Mouse (Mus musculus) thymus, postnatal 36 days (tissue): Measurements from ENCODE around the gene Grasp.

Source experiments
- DNase-seq, 2 experiments: peaks; one replicate each; pipeline ENCODE4 v3.0.0; 2022; ENCODE audit warnings: mixed read lengths in 2 of 2

Grasp gene

DNA sequence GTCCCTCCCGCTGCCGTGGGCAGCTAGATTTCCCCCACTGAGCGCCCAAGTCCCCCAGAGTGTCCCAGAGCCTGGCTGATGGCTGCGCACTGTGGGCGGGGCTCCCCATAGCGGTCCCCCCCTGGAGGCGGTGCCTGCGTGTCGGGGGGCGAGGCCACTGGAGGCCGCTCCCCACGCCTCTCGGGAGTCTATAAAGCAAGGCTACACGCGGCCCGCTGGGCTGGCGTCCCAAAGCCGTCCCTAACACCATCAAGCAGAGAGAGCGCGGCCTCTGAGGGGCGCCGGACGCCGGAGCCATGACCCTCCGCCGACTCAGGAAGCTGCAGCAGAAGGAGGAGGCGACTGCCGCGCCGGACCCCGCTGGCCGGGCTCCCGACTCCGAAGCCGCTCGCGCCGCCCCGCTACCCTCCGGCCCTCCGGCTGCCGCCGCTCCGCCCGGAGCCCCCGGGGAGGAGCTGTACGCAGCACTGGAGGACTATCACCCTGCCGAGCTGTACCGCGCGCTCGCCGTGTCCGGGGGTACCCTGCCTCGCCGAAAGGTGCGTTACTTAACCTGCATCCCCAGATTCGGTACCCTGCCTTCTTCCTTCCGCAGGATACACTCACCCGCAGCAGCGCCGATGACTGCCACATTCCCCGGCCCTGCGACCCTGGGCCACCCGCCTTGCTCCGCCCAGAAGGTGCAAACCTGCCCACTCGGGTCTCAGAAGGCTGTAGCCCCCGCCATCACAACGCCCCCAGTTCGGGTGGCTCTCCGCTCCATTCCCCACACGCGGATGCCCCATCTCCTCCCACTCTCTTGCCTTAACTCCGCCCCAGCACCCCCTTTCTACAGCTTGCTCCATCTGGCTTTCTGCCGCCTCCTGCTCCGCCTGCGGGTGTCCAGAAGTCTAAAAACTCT, at the start of gene Grasp:
Grasp (plus strand) TSS at position 183 of the 901 bp plus-strand sequence.
- peak; percentile 82 to 84 for DNase-seq

GRCm38 (mm10) chr15:101174294-101175130, 49.5 kb upstream of the Grasp start:
- DNase-seq: peak; percentile 43 to 65

DNA sequence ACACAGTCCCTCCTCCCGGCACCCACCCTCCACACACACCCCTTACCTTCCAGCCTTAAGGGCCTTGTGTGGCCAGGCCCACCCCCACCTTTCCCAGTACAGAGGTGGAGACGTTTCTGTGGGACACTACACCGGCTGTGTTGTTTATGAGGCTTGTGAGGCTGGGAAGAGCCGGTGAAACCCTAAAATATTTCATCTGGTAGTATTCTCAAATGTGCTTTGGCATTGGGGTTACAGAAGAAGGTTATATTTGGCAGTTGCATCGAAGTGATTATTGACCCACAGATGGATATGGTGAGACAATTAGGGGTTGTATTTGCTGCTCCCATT, 48.9 kb upstream of the Grasp start:
- DNase-seq: no peak

- peak; percentile 21 to 42 for DNase-seq
Observed at GRCm38 (mm10) chr15:101175613-101176283, 48.2 kb upstream of the Grasp start.

GRCm38 (mm10) chr15:101176284-101176680, 47.7 kb upstream of the Grasp start:
- no peak for DNase-seq

DNA sequence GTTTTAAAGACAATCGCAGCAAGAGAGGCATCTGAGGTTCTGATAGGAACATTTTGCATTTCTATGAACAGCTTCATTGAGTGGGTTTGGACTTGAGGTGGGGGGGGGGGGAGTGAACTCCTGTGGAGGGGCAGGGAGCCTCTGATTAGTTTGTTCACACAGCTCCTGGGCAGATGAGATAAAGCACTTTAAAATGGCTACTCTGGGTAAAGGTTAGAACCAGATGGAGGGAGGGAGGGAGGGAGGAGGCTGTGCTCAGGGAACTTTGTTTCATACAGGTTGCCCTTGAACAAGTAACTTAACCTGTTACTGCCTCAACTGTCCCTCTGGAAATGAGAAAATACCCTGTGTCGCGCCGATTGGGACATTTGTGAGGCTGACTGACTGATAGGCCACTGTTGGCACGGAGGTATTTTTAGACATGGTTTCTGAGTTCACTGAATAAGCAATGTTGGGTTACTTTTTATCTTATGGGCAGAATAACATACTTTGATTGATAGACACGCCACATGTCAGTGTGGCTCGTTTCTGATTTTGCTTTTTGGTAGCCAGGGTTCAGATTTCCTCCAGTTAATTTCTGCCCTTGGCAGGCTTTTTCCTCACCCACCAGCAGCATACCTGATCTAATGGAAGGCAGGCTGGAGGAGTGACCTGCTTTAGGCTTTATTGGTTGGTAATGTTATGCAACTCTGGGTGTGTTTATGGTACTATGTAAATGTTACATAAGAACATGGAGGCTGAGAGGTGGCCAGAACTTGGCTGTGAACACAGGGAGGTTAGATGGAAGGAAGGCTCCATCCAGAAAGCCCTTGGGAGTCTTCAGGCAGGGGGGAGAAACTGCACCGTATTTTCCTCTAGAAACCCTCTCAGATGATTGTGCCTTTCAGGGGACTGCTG, 46.9 kb upstream of the Grasp start:
- no peak for DNase-seq

DNA sequence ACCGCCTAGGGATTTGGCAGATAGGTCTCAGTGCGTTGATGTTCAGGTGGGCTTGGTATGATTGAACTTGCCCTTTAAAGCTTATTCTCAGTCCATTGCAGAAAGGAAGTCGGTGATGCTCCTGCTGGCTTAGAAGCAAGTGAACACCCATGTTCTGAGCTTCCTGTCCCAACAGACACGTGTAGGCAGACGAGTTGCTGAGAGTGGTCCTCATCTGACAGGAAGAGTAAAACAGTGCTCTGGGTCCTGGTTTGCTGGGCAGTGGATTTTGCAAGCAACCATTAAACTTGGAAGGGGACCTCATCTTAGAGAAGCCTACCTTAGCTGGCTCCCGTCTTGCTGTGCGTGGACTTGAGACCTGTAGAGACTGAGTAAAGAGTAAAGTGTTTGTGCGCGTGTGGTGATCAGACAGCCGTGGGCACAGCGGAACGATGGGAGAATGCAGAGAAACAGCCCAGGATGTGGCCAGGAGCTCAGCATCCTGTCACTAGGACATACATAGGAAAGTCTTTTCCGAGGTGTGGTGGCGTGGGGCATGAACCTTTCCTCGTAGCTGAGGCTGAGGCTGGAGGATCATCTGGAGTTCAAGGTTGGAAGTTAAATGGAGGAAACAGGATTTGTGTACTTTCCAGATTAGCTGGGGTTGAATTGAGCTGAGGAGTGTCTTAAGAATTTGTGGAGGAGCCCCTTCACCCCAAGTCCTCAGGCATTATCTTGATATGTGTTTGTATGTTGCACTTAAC, 43.5 kb upstream of the Grasp start:
- DNase-seq: peak; percentile 34 to 45

- DNase-seq: no peak
Observed at GRCm38 (mm10) chr15:101181106-101181466, 42.9 kb upstream of the Grasp start.

DNA sequence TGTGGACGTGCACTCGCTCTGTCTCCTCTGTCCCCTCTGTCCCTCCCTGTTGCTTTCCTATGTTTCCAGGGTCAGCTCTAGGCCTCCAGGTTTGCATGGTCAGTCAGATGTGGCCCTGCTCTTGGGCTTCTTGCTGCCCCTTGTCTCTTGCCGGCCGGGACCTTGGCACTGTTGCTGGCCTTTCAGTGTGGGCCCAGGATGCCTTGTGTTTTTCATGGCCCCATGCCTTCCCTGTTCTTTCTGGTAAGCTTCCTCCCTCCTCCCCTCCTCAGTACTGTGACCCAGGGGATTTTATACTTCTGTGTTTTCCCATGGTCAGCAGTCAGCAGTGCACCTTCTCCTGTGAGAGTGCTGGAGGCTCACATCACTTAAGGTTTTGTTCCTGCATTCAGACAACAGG, 42.5 kb upstream of the Grasp start:
- DNase-seq: no peak

DNA sequence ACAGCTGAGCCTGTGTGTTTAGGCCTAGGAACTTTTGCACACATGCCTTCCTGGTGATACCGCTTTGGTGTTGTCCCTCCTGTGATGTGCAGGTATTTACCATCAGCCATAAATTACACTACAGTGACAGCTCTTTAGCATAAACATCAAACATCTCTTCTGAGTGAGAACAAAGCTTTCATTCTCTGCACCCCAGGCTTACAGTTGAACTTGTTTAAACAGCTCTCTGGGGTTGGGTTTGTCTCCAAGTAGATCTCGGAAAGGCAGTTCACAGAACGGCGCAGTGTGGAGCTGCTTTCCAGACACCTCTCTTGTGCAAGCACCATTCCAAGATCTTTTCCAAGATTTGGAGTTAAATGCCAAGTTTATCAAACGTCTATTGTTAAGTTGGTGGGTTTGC, 41.3 kb upstream of the Grasp start:
- no peak for DNase-seq

- DNase-seq: no peak
Observed at GRCm38 (mm10) chr15:101184300-101184699, 39.7 kb upstream of the Grasp start.

DNA sequence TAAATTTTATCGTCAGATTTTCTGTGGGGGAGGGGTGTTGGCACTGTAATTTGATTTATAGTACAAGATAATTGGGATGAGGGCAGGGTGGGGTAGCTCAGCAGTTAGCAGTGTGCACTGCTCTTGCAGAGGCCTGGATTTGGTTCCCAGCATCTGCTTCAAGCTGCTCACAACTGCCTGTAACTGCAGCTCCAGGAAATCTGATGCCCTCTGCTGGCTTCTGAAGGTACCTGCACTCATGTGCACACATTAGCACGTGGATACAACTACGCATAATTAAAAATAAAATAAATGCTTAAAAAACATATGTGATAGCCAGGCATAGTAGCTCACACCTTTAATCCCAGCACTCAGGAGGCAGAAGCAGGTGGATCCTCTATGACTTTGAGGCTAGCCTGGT, 38.4 kb upstream of the Grasp start:
- DNase-seq: no peak

DNA sequence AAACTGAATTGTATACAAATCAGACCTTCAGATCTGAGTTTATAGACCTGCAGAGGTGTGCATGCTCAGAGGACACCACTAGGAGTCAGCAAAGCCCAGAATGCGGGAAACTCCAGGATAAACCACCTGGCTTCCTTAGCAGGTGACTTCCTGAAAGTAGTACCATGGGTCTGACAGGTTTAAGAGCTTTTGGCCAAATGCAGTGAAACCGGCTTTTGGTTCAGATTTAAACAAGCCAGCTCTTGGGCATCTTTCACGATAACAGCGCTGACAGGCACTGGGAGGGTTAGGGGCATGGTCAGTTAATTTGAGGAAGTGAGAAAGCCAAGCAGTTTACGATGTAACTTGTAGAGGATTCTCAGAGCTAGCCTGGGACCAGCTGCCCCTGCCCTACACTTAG, 36.1 kb upstream of the Grasp start:
- DNase-seq: no peak

- DNase-seq: no peak
Observed at GRCm38 (mm10) chr15:101189981-101190761, 33.8 kb upstream of the Grasp start.

- no peak for DNase-seq
Observed at GRCm38 (mm10) chr15:101190762-101191150, 33.2 kb upstream of the Grasp start.

DNA sequence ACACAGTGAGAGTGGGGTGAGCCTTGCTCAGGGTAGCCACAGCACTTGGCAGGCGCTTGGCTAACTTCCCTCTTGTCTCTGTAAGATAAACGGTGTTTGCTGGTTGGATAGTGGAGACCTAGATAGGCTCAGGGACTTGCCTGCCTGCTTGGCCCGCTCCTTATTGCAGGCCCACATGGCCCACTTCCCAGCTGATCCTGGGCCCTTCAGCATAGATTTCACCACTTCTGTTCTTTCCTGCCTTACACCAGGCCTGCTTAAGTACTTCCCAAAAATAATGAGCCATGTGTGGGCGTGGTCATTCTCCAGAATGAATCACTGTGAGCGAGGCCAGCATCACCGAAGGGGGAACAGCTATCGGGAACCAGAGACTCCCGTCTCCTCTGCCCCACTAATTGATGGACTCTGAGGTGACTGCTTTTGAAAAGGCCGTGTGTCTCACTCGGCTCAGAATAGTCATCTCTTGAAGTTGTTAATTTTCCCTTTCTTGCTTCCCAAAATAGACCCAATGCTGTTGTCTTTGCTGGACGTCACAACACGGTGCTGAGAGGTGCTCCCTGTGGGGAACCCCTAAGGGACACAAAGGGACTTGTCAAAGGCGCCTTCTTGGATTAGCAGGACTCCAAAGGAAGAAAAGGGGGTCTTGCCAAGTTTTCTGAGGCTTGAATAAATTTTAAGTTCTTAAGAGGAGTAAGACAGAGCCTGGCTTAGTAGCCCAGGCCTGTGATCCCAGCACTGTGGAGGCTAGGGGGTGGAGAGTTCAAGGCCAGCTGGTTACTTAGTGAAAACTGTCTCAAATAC, 32.3 kb upstream of the Grasp start:
- no peak for DNase-seq

- no peak for DNase-seq
Observed at GRCm38 (mm10) chr15:101192260-101192640, 31.7 kb upstream of the Grasp start.

DNA sequence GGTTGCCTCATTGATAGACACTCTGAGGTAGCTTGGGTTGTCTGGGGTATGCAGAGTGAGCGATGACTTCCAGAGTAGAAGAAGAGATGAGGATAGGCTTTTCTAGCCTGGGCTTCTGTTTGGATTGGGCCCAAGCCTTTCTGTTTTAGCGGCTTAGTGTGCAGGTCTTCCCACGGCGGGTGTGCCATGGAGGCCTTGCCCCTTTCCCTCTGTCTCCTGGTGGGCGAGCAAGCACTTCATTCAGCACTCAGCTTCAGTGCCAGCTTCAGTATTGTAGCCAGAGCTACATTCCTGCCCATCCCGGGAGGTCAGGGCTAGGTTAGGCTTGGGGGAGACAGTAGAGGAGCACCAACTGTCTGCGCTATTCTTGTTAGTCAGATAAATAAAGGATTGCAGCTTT, 31.3 kb upstream of the Grasp start:
- DNase-seq: no peak

DNA sequence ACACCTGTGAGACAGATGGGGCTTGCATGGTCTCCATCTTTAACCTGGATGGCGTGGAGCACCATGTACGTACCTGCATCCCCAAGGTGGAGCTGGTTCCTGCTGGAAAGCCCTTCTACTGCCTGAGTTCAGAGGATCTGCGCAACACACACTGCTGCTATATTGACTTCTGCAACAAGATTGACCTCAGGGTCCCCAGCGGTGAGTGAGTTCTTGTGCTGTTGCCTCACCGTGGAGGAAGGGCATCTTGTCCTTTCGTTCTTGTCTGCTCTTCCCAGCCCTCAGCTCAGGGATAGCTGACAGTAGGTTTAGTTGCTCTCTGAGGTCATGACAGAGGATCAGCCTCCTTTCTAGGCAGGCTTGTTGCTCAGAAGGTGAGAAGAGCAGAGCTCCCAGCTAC, 30.0 kb upstream of the Grasp start:
- no peak for DNase-seq
